ENCODE assay signal across 10 mouse cellular contexts in the genomic region with DNA sequence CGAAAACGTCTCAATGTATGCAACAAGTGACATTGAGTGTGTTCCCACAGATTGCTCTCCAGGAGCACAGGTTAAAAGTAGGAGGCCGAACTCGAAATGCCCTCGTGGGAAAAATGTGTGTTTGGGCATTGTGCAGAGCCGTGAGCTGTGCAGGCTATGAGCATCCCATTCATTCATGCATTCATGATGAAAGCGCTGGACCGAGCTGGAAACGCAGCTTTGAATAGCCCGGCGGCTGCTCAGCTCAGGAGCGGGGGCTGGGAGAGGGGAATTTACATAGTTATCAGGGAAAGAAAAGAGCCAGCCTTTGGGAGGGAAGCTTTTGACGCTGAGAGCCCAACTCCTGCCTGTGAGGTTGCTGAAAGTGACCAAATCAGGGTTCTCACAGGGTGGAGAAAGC. TPM values are rescaled to one million over a fixed set of nuclear protein-coding genes. Genes with fewer than 3 reads are reported as not detected.
DNase-seq lines count a peak whose midpoint lies in the region; ATAC-seq lines count a peak whose summit lies in the region.
"Had no signal": no experiment of that assay in that cellular context is flagged by ENCODE, and none has a peak within 500 bp of the region (broad histone marks: within the 10 kb centered on the region; RNA-seq: fewer than 3 reads in every experiment).

No protein-coding gene starts in this region.

- peak overlapping the region; percentile 94 for H3K4me2 ChIP-seq in neural tube, embryonic 13.5 days

- H3K27me3 ChIP-seq in neural tube, embryonic 13.5 days: no peaks in the 10 kb centered on the region

- H3K36me3 ChIP-seq in neural tube, embryonic 13.5 days: no peaks in the 10 kb centered on the region

- 1% methylated on average over 13 of the region's 13 CpGs for WGBS in neural tube, embryonic 13.5 days

- H3K4me1 ChIP-seq in neural tube, embryonic 13.5 days (replicated peaks): peaks cover 64% of the 10 kb centered on the region

- H3K27ac ChIP-seq in neural tube, embryonic 13.5 days (replicated peaks): peak overlapping the region; percentile 78
- H3K27ac ChIP-seq: macrophage had no signal

- DNase-seq in adrenal gland, adult (ENCODE audit: inconsistent age in 2 of 2, low spot score in 1 of 2): peak; percentile 38 to 73
- no peak for DNase-seq in adrenal gland, adult 8-10 months
- peak; percentile 16 for DNase-seq in ovary, postnatal 14 days (ENCODE audit: low spot score)
- no peak for DNase-seq in ovary, adult 18-20 months (ENCODE audit: low spot score)
- DNase-seq in kidney, postnatal 10 days: peak; percentile 56
- DNase-seq in ovary, postnatal 36 days (ENCODE audit: low spot score): no peak

- peak overlapping the region; percentile 91 for H3K9ac ChIP-seq in neural tube, embryonic 13.5 days

- peak; percentile 66 for ATAC-seq in neural tube, embryonic 13.5 days (ENCODE audit: low read depth)
- ATAC-seq in monocyte, adult 5-6 weeks (replicated peaks; ENCODE audit: insufficient number of reproducible peaks, low FRiP score, low TSS enrichment, poor library complexity, severe bottlenecking): no peak

- H3K4me3 ChIP-seq in neural tube, embryonic 13.5 days: peak overlapping the region; percentile 82

- H3K9me3 ChIP-seq in neural tube, embryonic 13.5 days: no peaks in the 10 kb centered on the region

RNA-seq across cellular contexts. Expression of a gene that starts 1.2 kb away (rescaled TPM):
- total RNA-seq in adrenal gland, adult 8-10 months (2022): 10 to 100 TPM; 14.0 to 23.9 (median 18.3) TPM
- polyA plus RNA-seq in neural tube, embryonic 13.5 days (2015; fragmentation: Nextera tagmentation; extraction: Ambion mirVana): 15.4 and 17.0 TPM in 2 replicates
- total RNA-seq in monocyte, adult 5-6 weeks (2017): not detected in 3 replicates
- total RNA-seq: common myeloid progenitor, adult 5-6 weeks had no signal
- polyA plus RNA-seq: macrophage had no signal

Comparison
In these comparisons a context has a peak if more than half of its experiments do, and no peak if none do; other contexts are left out.
1. DNase-seq: peak in adrenal gland, adult (2 of 2), ovary, postnatal 14 days (single experiment) and kidney, postnatal 10 days (single experiment); none in adrenal gland, adult 8-10 months (single experiment), ovary, adult 18-20 months (single experiment) and ovary, postnatal 36 days (single experiment).
2. RNA of a gene that starts 1.2 kb away (total RNA-seq): 14.0 to 23.9 TPM in adrenal gland, adult 8-10 months; not detected in monocyte, adult 5-6 weeks; every median in the first group is over 10 times any median in the second.